Mouse (Mus musculus): ENCODE data around the gene Pak7.

- TF ChIP-seq CTCF (IDR thresholded peaks at IDR 0.05) (no peak), POLR2A (IDR thresholded peaks at IDR 0.05; ENCODE audit: insufficient read depth, low read depth, low read length) (no peak)
Measured at GRCm38 (mm10) chr2:136150752-136151151, 237.0 kb downstream of the Pak7 start.
